Mouse (Mus musculus): ENCODE measurements around the gene Mthfd1l. TPM values are rescaled to one million over a fixed set of nuclear protein-coding genes. Genes with fewer than 3 reads are reported as not detected.

The Mthfd1l gene
- polyA plus RNA-seq, 1 experiment from 2014 or later: 18.5 TPM

GRCm38 (mm10) chr10:4151862-4152776 lies 179.2 kb downstream of the Mthfd1l start:
- no peak for ATAC-seq (ENCODE audit: low read depth)
- H3K9me3 ChIP-seq (replicated peaks; ENCODE audit: control insufficient read depth, low read length): no peaks in the 10 kb centered on the region
- peaks cover 2% of the 10 kb centered on the region for H3K36me3 ChIP-seq (ENCODE audit: control insufficient read depth, insufficient read depth)

GRCm38 (mm10) chr10:4153031-4153430 lies 180.1 kb downstream of the Mthfd1l start:
- WGBS (ENCODE audit: insufficient replicate concordance): 76% methylated on average over 4 of the region's 4 CpGs
- Histone ChIP-seq H3K9me3 (replicated peaks; ENCODE audit: control insufficient read depth, low read length) (no peaks in the 10 kb centered on the region), H3K9ac (ENCODE audit: low read depth, low read length) (no peak overlapping the region), H3K4me3 (ENCODE audit: low read depth, low read length) (no peak overlapping the region), H3K27ac (ENCODE audit: low read length) (no peak overlapping the region), H3K27me3 (ENCODE audit: control insufficient read depth, insufficient read depth, low read depth, low read length) (no peaks in the 10 kb centered on the region), H3K4me1 (ENCODE audit: control insufficient read depth, low read depth, low read length) (no peaks in the 10 kb centered on the region), H3K4me2 (ENCODE audit: low read depth, low read length) (no peak overlapping the region), H3K36me3 (ENCODE audit: control insufficient read depth, insufficient read depth) (peaks cover 2% of the 10 kb centered on the region)
- ATAC-seq (ENCODE audit: low read depth): no peak

More at GRCm38 (mm10) chr10:4151862-4152776, 179.2 kb downstream of the Mthfd1l start:
- no peak overlapping the region for H3K9ac ChIP-seq (ENCODE audit: low read depth, low read length)
- no peak overlapping the region for H3K27ac ChIP-seq (ENCODE audit: low read length)
- H3K4me1 ChIP-seq (ENCODE audit: control insufficient read depth, low read depth, low read length): no peaks in the 10 kb centered on the region
- no peak overlapping the region for H3K4me3 ChIP-seq (ENCODE audit: low read depth, low read length)
- 76% methylated on average over 12 of the region's 12 CpGs for WGBS (ENCODE audit: insufficient replicate concordance)
- H3K4me2 ChIP-seq (ENCODE audit: low read depth, low read length): no peak overlapping the region
- H3K27me3 ChIP-seq (ENCODE audit: control insufficient read depth, insufficient read depth, low read depth, low read length): no peaks in the 10 kb centered on the region

- H3K4me1 ChIP-seq (ENCODE audit: control insufficient read depth, low read depth, low read length): no peaks in the 10 kb centered on the region
- H3K4me3 ChIP-seq (ENCODE audit: low read depth, low read length): no peak overlapping the region
- H3K9me3 ChIP-seq (replicated peaks; ENCODE audit: control insufficient read depth, low read length): no peaks in the 10 kb centered on the region
- H3K36me3 ChIP-seq (ENCODE audit: control insufficient read depth, insufficient read depth): peaks cover 2% of the 10 kb centered on the region
- ATAC-seq (ENCODE audit: low read depth): no peak
- H3K4me2 ChIP-seq (ENCODE audit: low read depth, low read length): no peak overlapping the region
- no peaks in the 10 kb centered on the region for H3K27me3 ChIP-seq (ENCODE audit: control insufficient read depth, insufficient read depth, low read depth, low read length)
- H3K27ac ChIP-seq (ENCODE audit: low read length): no peak overlapping the region
- no peak overlapping the region for H3K9ac ChIP-seq (ENCODE audit: low read depth, low read length)
- WGBS (ENCODE audit: insufficient replicate concordance): 70% methylated on average over 6 of the region's 6 CpGs
Measured at GRCm38 (mm10) chr10:4154035-4154434, 181.1 kb downstream of the Mthfd1l start.

GRCm38 (mm10) chr10:4155521-4155920 lies 182.6 kb downstream of the Mthfd1l start:
- H3K27me3 ChIP-seq (ENCODE audit: control insufficient read depth, insufficient read depth, low read depth, low read length): no peaks in the 10 kb centered on the region
- no peak overlapping the region for H3K4me2 ChIP-seq (ENCODE audit: low read depth, low read length)
- no peaks in the 10 kb centered on the region for H3K9me3 ChIP-seq (replicated peaks; ENCODE audit: control insufficient read depth, low read length)
- no peak overlapping the region for H3K27ac ChIP-seq (ENCODE audit: low read length)
- peaks cover 2% of the 10 kb centered on the region for H3K36me3 ChIP-seq (ENCODE audit: control insufficient read depth, insufficient read depth)
- 72% methylated on average over 5 of the region's 5 CpGs for WGBS (ENCODE audit: insufficient replicate concordance)
- H3K4me3 ChIP-seq (ENCODE audit: low read depth, low read length): no peak overlapping the region
- H3K9ac ChIP-seq (ENCODE audit: low read depth, low read length): no peak overlapping the region
- no peaks in the 10 kb centered on the region for H3K4me1 ChIP-seq (ENCODE audit: control insufficient read depth, low read depth, low read length)
- ATAC-seq (ENCODE audit: low read depth): no peak

- Histone ChIP-seq H3K4me3 (ENCODE audit: low read depth, low read length) (no peak overlapping the region), H3K9ac (ENCODE audit: low read depth, low read length) (no peak overlapping the region), H3K27me3 (ENCODE audit: control insufficient read depth, insufficient read depth, low read depth, low read length) (no peaks in the 10 kb centered on the region), H3K4me2 (ENCODE audit: low read depth, low read length) (no peak overlapping the region), H3K27ac (ENCODE audit: low read length) (no peak overlapping the region), H3K9me3 (replicated peaks; ENCODE audit: control insufficient read depth, low read length) (no peaks in the 10 kb centered on the region), H3K4me1 (ENCODE audit: control insufficient read depth, low read depth, low read length) (no peaks in the 10 kb centered on the region; the same call in 1 of the 2 replicates), H3K36me3 (ENCODE audit: control insufficient read depth, insufficient read depth) (peaks cover 2% of the 10 kb centered on the region; the same call in 1 of the 2 replicates)
- 78% methylated on average over 5 of the region's 5 CpGs for WGBS (ENCODE audit: insufficient replicate concordance)
- 0 out of 2 replicates have a peak, but pooled peaks have one; percentile 50 for ATAC-seq (ENCODE audit: low read depth)
Measured at GRCm38 (mm10) chr10:4158533-4158932, 185.6 kb downstream of the Mthfd1l start.

GRCm38 (mm10) chr10:4159541-4160090 lies 186.7 kb downstream of the Mthfd1l start:
- Histone ChIP-seq H3K27ac (ENCODE audit: low read length) (no peak overlapping the region), H3K27me3 (ENCODE audit: control insufficient read depth, insufficient read depth, low read depth, low read length) (no peaks in the 10 kb centered on the region)

GRCm38 (mm10) chr10:4160242-4160785 lies 187.4 kb downstream of the Mthfd1l start:
- Histone ChIP-seq H3K27me3 (ENCODE audit: control insufficient read depth, insufficient read depth, low read depth, low read length) (no peaks in the 10 kb centered on the region), H3K4me3 (ENCODE audit: low read depth, low read length) (no peak overlapping the region), H3K9ac (ENCODE audit: low read depth, low read length) (no peak overlapping the region), H3K9me3 (replicated peaks; ENCODE audit: control insufficient read depth, low read length) (no peaks in the 10 kb centered on the region), H3K36me3 (ENCODE audit: control insufficient read depth, insufficient read depth) (peaks cover 2% of the 10 kb centered on the region; the same call in 1 of the 2 replicates), H3K4me2 (ENCODE audit: low read depth, low read length) (no peak overlapping the region), H3K4me1 (ENCODE audit: control insufficient read depth, low read depth, low read length) (no peaks in the 10 kb centered on the region; the same call in 1 of the 2 replicates), H3K27ac (ENCODE audit: low read length) (no peak overlapping the region)
- 70% methylated on average over 13 of the region's 13 CpGs for WGBS (ENCODE audit: insufficient replicate concordance)
- no peak for ATAC-seq (ENCODE audit: low read depth)

More at GRCm38 (mm10) chr10:4159541-4160090, 186.7 kb downstream of the Mthfd1l start:
- no peak for ATAC-seq (ENCODE audit: low read depth)
- WGBS (ENCODE audit: insufficient replicate concordance): 74% methylated on average over 8 of the region's 8 CpGs
- Histone ChIP-seq H3K4me1 (ENCODE audit: control insufficient read depth, low read depth, low read length) (no peaks in the 10 kb centered on the region; the same call in 1 of the 2 replicates), H3K4me2 (ENCODE audit: low read depth, low read length) (no peak overlapping the region), H3K9me3 (replicated peaks; ENCODE audit: control insufficient read depth, low read length) (no peaks in the 10 kb centered on the region), H3K4me3 (ENCODE audit: low read depth, low read length) (no peak overlapping the region), H3K36me3 (ENCODE audit: control insufficient read depth, insufficient read depth) (peaks cover 2% of the 10 kb centered on the region; the same call in 1 of the 2 replicates), H3K9ac (ENCODE audit: low read depth, low read length) (no peak overlapping the region)

GRCm38 (mm10) chr10:4162049-4162448 lies 189.1 kb downstream of the Mthfd1l start:
- H3K4me3 ChIP-seq (ENCODE audit: low read depth, low read length): no peak overlapping the region
- H3K4me1 ChIP-seq (ENCODE audit: control insufficient read depth, low read depth, low read length): no peaks in the 10 kb centered on the region; the same call in 1 of the 2 replicates
- no peaks in the 10 kb centered on the region for H3K9me3 ChIP-seq (replicated peaks; ENCODE audit: control insufficient read depth, low read length)
- WGBS (ENCODE audit: insufficient replicate concordance): 57% methylated on average over 2 of the region's 2 CpGs
- no peak overlapping the region for H3K27ac ChIP-seq (ENCODE audit: low read length)
- H3K9ac ChIP-seq (ENCODE audit: low read depth, low read length): no peak overlapping the region
- H3K27me3 ChIP-seq (ENCODE audit: control insufficient read depth, insufficient read depth, low read depth, low read length): no peaks in the 10 kb centered on the region
- no peak for ATAC-seq (ENCODE audit: low read depth)
- H3K36me3 ChIP-seq (ENCODE audit: control insufficient read depth, insufficient read depth): no peaks in the 10 kb centered on the region
- H3K4me2 ChIP-seq (ENCODE audit: low read depth, low read length): no peak overlapping the region
